In the genomic region with DNA sequence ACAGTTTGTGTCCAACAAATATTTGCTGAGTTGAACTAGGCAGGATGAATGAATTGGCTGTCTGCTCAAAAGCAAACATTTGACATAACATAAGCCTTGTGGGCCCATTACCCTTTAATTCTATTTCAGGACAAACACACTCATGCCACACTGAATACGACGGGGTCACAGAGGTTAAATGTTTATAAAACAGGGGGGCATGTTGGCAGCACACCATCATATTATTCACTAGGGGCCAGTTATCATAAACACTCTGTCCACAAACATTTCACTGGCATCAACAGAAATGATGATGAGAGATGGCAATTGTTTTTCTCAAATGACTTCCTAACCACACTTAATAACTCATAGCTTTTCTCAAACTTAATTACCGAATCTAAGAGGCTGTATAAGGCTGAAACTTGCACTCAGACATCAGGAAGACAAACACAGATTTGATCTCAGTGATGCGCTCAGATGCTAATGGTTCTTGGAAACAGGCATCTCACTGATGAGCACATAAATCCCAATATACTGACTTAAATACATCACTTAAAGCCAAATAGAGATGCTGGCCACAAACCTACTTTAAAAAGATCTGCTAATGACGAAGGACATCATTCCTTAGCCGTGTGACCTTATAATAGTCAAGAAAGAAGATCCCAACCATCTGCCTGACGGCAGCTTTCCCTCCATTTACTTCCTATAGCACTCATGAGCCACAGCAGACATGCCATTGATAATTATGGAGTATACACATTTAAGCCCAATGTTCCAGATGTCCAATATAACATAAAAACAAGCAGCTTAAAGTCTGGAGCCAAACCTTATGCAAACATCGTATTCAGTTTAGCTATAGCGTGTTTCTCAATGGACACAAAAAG, we compare ENCODE assay signal across 28 mouse cellular contexts.
DNase-seq lines count a peak whose midpoint lies in the region; ATAC-seq and TF ChIP-seq lines count a peak whose summit lies in the region.
"Had no signal": no experiment of that assay in that cellular context is flagged by ENCODE, and none has a peak within 500 bp of the region (broad histone marks: within the 10 kb centered on the region; RNA-seq: fewer than 3 reads in every experiment).

No protein-coding gene starts in this region.

- DNase-seq in hindbrain, embryonic 10.5 days (ENCODE audit: low spot score), result no peak
- DNase-seq in lung, embryonic 14.5 days, result peak; percentile 79
- DNase-seq in lung, postnatal 4 days, result no peak
- no peak for DNase-seq in neural tube, embryonic 10.5 days (ENCODE audit: extremely low spot score, low spot score)
- no peak for DNase-seq in right cerebral cortex, adult 2 months (ENCODE audit: low spot score in 2 of 2)
- DNase-seq: adrenal gland, adult 8-10 months; adrenal gland, postnatal 25 days; B cell, adult 2 months; cerebellum, adult 11-12 months; cerebellum, adult 8-10 months; cerebellum, postnatal 10 days; cerebellum, postnatal 36 days; embryo, embryonic 11 days; gastrocnemius, postnatal 25 days; heart, adult 18-20 months; heart, postnatal 10 days; heart, postnatal 36 days had no signal

- 84% methylated on average over 9 of the region's 9 CpGs for WGBS in hindbrain, embryonic 15.5 days
- 91% methylated on average over 9 of the region's 9 CpGs for WGBS in hindbrain, embryonic 10.5 days
- 34% methylated on average over 9 of the region's 9 CpGs for WGBS in lung, embryonic 14.5 days
- WGBS in neural tube, embryonic 13.5 days, result 78% methylated on average over 9 of the region's 9 CpGs

- peaks cover 3% of the 10 kb centered on the region; the same call in 1 of the 2 replicates for H3K36me3 ChIP-seq in hindbrain, embryonic 15.5 days
- peaks cover 16% of the 10 kb centered on the region for H3K36me3 ChIP-seq in hindbrain, embryonic 10.5 days
- peaks cover 6% of the 10 kb centered on the region; the same call in 1 of the 2 replicates for H3K36me3 ChIP-seq in lung, embryonic 14.5 days (ENCODE audit: insufficient read depth)
- H3K36me3 ChIP-seq in neural tube, embryonic 13.5 days, result peaks cover 11% of the 10 kb centered on the region; the same call in 1 of the 2 replicates
- H3K36me3 ChIP-seq: forebrain, embryonic 15.5 days had no signal

- no peak overlapping the region for H3K4me2 ChIP-seq in hindbrain, embryonic 15.5 days
- H3K4me2 ChIP-seq in lung, embryonic 14.5 days, result no peak overlapping the region
- H3K4me2 ChIP-seq in neural tube, embryonic 13.5 days, result no peak overlapping the region
- H3K4me2 ChIP-seq: embryonic facial prominence, embryonic 13.5 days; forebrain, embryonic 12.5 days; forebrain, embryonic 15.5 days; heart, embryonic 12.5 days; heart, embryonic 15.5 days had no signal

- H3K9me3 ChIP-seq in hindbrain, embryonic 15.5 days, result no peaks in the 10 kb centered on the region
- no peaks in the 10 kb centered on the region for H3K9me3 ChIP-seq in hindbrain, embryonic 10.5 days
- no peaks in the 10 kb centered on the region for H3K9me3 ChIP-seq in lung, embryonic 14.5 days (ENCODE audit: low read depth, low read length)
- no peaks in the 10 kb centered on the region for H3K9me3 ChIP-seq in neural tube, embryonic 13.5 days
- H3K9me3 ChIP-seq: embryonic facial prominence, embryonic 10.5 days; embryonic facial prominence, embryonic 13.5 days; forebrain, embryonic 12.5 days; forebrain, embryonic 15.5 days; G1E; heart, embryonic 12.5 days; heart, embryonic 15.5 days had no signal

- no peak for TF ChIP-seq CTCF in lung, embryonic 14.5 days (IDR thresholded peaks at IDR 0.05; ENCODE audit: low read depth)

- H3K4me1 ChIP-seq in hindbrain, embryonic 15.5 days (replicated peaks), result no peaks in the 10 kb centered on the region
- no peaks in the 10 kb centered on the region for H3K4me1 ChIP-seq in hindbrain, embryonic 10.5 days (replicated peaks)
- H3K4me1 ChIP-seq in lung, embryonic 14.5 days (ENCODE audit: insufficient read depth), result 0 out of 2 replicates have a peak, but pooled peaks cover 2% of the 10 kb centered on the region
- H3K4me1 ChIP-seq in neural tube, embryonic 13.5 days (replicated peaks), result no peaks in the 10 kb centered on the region
- H3K4me1 ChIP-seq: embryonic facial prominence, embryonic 10.5 days; embryonic facial prominence, embryonic 13.5 days; forebrain, embryonic 12.5 days; forebrain, embryonic 15.5 days; heart, embryonic 12.5 days; heart, embryonic 15.5 days had no signal

- no peak overlapping the region for H3K9ac ChIP-seq in hindbrain, embryonic 15.5 days
- no peak overlapping the region for H3K9ac ChIP-seq in lung, embryonic 14.5 days
- H3K9ac ChIP-seq in neural tube, embryonic 13.5 days, result no peak overlapping the region
- H3K9ac ChIP-seq: embryonic facial prominence, embryonic 13.5 days; forebrain, embryonic 12.5 days; forebrain, embryonic 15.5 days; heart, embryonic 12.5 days; heart, embryonic 15.5 days had no signal

- H3K27ac ChIP-seq in hindbrain, embryonic 15.5 days (replicated peaks), result no peak overlapping the region
- no peak overlapping the region for H3K27ac ChIP-seq in hindbrain, embryonic 10.5 days
- H3K27ac ChIP-seq in lung, embryonic 14.5 days (ENCODE audit: low read depth), result no peak overlapping the region
- H3K27ac ChIP-seq in neural tube, embryonic 13.5 days (replicated peaks), result no peak overlapping the region
- H3K27ac ChIP-seq: embryonic facial prominence, embryonic 10.5 days; embryonic facial prominence, embryonic 13.5 days; forebrain, embryonic 12.5 days; forebrain, embryonic 15.5 days; heart, embryonic 15.5 days had no signal

- H3K27me3 ChIP-seq in hindbrain, embryonic 15.5 days, result no peaks in the 10 kb centered on the region
- H3K27me3 ChIP-seq in hindbrain, embryonic 10.5 days (ENCODE audit: insufficient read depth, poor library complexity, severe bottlenecking), result no peaks in the 10 kb centered on the region
- no peaks in the 10 kb centered on the region for H3K27me3 ChIP-seq in lung, embryonic 14.5 days (ENCODE audit: insufficient read depth, low read length)
- H3K27me3 ChIP-seq in neural tube, embryonic 13.5 days, result no peaks in the 10 kb centered on the region
- H3K27me3 ChIP-seq: CH12.LX; embryonic facial prominence, embryonic 13.5 days; forebrain, embryonic 12.5 days; forebrain, embryonic 15.5 days; heart, embryonic 12.5 days; heart, embryonic 15.5 days had no signal

- no peak overlapping the region for H3K4me3 ChIP-seq in hindbrain, embryonic 15.5 days
- no peak overlapping the region for H3K4me3 ChIP-seq in hindbrain, embryonic 10.5 days
- no peak overlapping the region for H3K4me3 ChIP-seq in lung, embryonic 14.5 days (ENCODE audit: low read depth, low read length)
- no peak overlapping the region for H3K4me3 ChIP-seq in neural tube, embryonic 13.5 days
- H3K4me3 ChIP-seq: embryonic facial prominence, embryonic 10.5 days; embryonic facial prominence, embryonic 13.5 days; erythroblast, embryonic 14.5 days; forebrain, embryonic 12.5 days; forebrain, embryonic 15.5 days; heart, embryonic 12.5 days; heart, embryonic 15.5 days had no signal

- 0 out of 2 replicates have a peak, but pooled peaks have one; percentile 15 for ATAC-seq in hindbrain, embryonic 15.5 days (ENCODE audit: low FRiP score, low read depth)
- peak; percentile 89 for ATAC-seq in lung, embryonic 14.5 days (ENCODE audit: insufficient read depth)
- ATAC-seq in neural tube, embryonic 13.5 days (ENCODE audit: low read depth), result 0 out of 2 replicates have a peak, but pooled peaks have one; percentile 32
- ATAC-seq: forebrain, embryonic 15.5 days had no signal

Comparison
In these comparisons a context has a peak if more than half of its experiments do, and no peak if none do; other contexts are left out.
1. ATAC-seq: peak in every context shown above with its lines; median percentile 89 in lung, embryonic 14.5 days; 32 in neural tube, embryonic 13.5 days; 15 in hindbrain, embryonic 15.5 days.